Mouse (Mus musculus) spleen, embryonic (tissue): ENCODE measurements around the gene Gle1.
"Not testable (repeated sequence)": the region's sequence is repeated elsewhere in the genome, so short reads cannot be mapped to it uniquely, and the experiment has no call there.

ENCODE experiments used
- CTCF ChIA-PET: fragments of 350-600 bp; sonication (Branson Sonifier 250); formaldehyde crosslinking; loops from one replicate; lab custom pipeline; 2022; lab: Charles Lee

The Gle1 gene

GRCm38 (mm10) chr2:29934906-29935599 lies at the start of gene Gle1:
TSS of gene Gle1 (plus strand) at chr2:29935426.
- CTCF ChIA-PET = interaction anchor here (0.7 kb wide), 1 partner anchor 874 kb away, joined by 4 read pairs; no protein-coding TSS in a partner anchor

- CTCF ChIA-PET = interaction anchor here (0.6 kb wide), 1 partner anchor 81 kb away, joined by 6 read pairs; no protein-coding TSS in a partner anchor
Measured at GRCm38 (mm10) chr2:29886659-29887292, 48.5 kb upstream of the Gle1 start.

GRCm38 (mm10) chr2:29889066-29889944 lies 45.9 kb upstream of the Gle1 start, which contains the start of gene Odf2:
TSS of gene Odf2 (plus strand) at chr2:29889221.
- CTCF ChIA-PET = no interaction called here

GRCm38 (mm10) chr2:29889991-29890833 lies 45.0 kb upstream of the Gle1 start:
- CTCF ChIA-PET = no interaction called here

- CTCF ChIA-PET = interaction anchor here (0.5 kb wide), 1 partner anchor 22 kb away, joined by 4 read pairs; no protein-coding TSS in a partner anchor
Measured at GRCm38 (mm10) chr2:29891773-29892172, 43.5 kb upstream of the Gle1 start.

GRCm38 (mm10) chr2:29896071-29896470 lies 39.2 kb upstream of the Gle1 start:
- CTCF ChIA-PET = no interaction called here

- CTCF ChIA-PET = no interaction called here
Measured at GRCm38 (mm10) chr2:29897366-29897765, 37.9 kb upstream of the Gle1 start.

GRCm38 (mm10) chr2:29898081-29898480 lies 37.1 kb upstream of the Gle1 start:
- CTCF ChIA-PET = no interaction called here

- CTCF ChIA-PET = no interaction called here
Measured at GRCm38 (mm10) chr2:29902194-29902593, 33.0 kb upstream of the Gle1 start.

GRCm38 (mm10) chr2:29908171-29908570 lies 27.1 kb upstream of the Gle1 start:
- CTCF ChIA-PET = not testable (repeated sequence)

GRCm38 (mm10) chr2:29910042-29910441 lies 25.2 kb upstream of the Gle1 start:
- CTCF ChIA-PET = interaction anchor here (0.6 kb wide), 2 partner anchors 94 to 760 kb away, joined by 3 to 8 read pairs; no protein-coding TSS in a partner anchor

- CTCF ChIA-PET = interaction anchor here (1.2 kb wide), 1 partner anchor 44 kb away, joined by 3 read pairs; no protein-coding TSS in a partner anchor
Measured at GRCm38 (mm10) chr2:29917621-29918020, 17.6 kb upstream of the Gle1 start.

GRCm38 (mm10) chr2:29922011-29922410 lies 13.2 kb upstream of the Gle1 start:
- CTCF ChIA-PET = interaction anchor here (0.6 kb wide), 1 partner anchor 285 kb away, joined by 4 read pairs; no protein-coding TSS in a partner anchor

GRCm38 (mm10) chr2:29926542-29926941 lies 8.7 kb upstream of the Gle1 start:
- CTCF ChIA-PET = no interaction called here

- CTCF ChIA-PET = no interaction called here
Measured at GRCm38 (mm10) chr2:29930506-29930905, 4.7 kb upstream of the Gle1 start.

GRCm38 (mm10) chr2:29931194-29931593 lies 4.0 kb upstream of the Gle1 start:
- CTCF ChIA-PET = no interaction called here

GRCm38 (mm10) chr2:29940073-29940472 lies 4.8 kb downstream of the Gle1 start:
- CTCF ChIA-PET = interaction anchor here (0.6 to 0.8 kb wide), 2 partner anchors 37 to 64 kb away, joined by 3 to 5 read pairs; no protein-coding TSS in a partner anchor

- CTCF ChIA-PET = interaction anchor here (0.6 to 0.7 kb wide), 3 partner anchors 17 to 288 kb away, joined by 3 to 5 read pairs (median 3); no protein-coding TSS in a partner anchor
Measured at GRCm38 (mm10) chr2:29940826-29941225, 5.6 kb downstream of the Gle1 start.

GRCm38 (mm10) chr2:29944723-29945122 lies 9.5 kb downstream of the Gle1 start:
- CTCF ChIA-PET = no interaction called here

GRCm38 (mm10) chr2:29948896-29949295 lies 13.7 kb downstream of the Gle1 start:
- CTCF ChIA-PET = interaction anchor here (0.6 kb wide), 1 partner anchor 827 kb away, joined by 3 read pairs; no protein-coding TSS in a partner anchor
